Mouse (Mus musculus): ENCODE measurements around the gene Rilpl1. TPM values are rescaled to one million over a fixed set of nuclear protein-coding genes. Genes with fewer than 3 reads are reported as not detected.
A peak's percentile ranks its signal among the peaks of the same experiment; 100 is the strongest.

Rilpl1 gene
- total RNA-seq, 1 experiment: 10.1 TPM

DNA sequence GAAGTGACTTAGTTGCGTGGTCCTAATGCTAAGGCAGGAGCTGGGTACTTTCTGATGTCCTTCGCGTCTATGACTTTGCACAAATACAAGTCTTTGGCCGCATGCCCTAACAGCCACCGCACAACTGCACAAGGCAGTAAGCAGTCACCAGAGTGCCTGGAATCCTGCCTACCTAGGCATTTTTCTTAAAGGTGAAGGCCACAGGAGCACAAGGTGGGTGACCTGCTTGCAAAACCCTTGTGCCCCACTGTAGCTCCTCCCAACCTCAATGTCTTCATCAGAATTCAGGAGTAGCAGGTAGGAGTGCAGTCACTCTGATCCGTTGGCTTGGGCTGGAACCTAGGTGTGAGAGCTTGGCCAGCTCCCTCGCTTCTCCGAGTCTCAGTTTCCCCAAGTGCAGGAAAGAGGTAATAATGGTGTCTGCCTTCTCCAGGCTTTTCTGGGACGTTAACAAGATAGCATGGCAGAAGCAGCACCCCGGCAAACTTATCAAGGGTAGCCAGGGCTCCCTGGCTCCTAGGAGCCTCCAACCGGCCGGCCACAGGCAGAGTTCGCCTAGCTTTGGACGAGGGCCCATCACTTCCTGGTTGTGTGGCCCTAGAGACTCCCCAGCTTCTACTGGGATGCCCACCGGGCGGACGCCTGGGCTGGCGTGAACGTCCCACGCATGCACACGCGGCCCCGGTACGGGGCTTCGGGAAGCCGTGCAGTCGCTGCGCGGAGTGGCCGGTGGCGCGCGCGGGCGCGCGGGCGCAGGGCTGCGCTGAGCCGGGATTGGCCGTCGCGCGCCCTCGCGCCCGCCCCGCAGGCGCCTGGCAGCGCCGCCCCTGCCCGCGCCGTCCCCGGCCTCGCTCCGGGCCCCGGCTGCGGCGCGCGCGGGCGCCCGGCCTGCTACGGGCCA is 86.3 kb downstream of the Rilpl1 start:
- TF ChIP-seq MAFK (IDR thresholded peaks at IDR 0.05; ENCODE audit: insufficient read depth, low read depth, low read length) (peak; percentile 81), HCFC1 (IDR thresholded peaks at IDR 0.05; ENCODE audit: borderline replicate concordance, insufficient read depth, low read length) (no peak), CHD2 (IDR thresholded peaks at IDR 0.05; ENCODE audit: low read depth, low read length) (no peak)
- peak overlapping the region; percentile 63 to 91 for H3K4me3 ChIP-seq (ENCODE audit: insufficient read depth in 1 of 2, low read depth in 1 of 2, low read length in 2 of 2, poor library complexity in 1 of 2, severe bottlenecking in 1 of 2)
- H3K9ac ChIP-seq (ENCODE audit: insufficient read depth, low read depth, low read length, poor library complexity, severe bottlenecking): peak overlapping the region; percentile 96
- H3K27ac ChIP-seq (ENCODE audit: insufficient read depth, low read depth, low read length, poor library complexity, severe bottlenecking): peak overlapping the region; percentile 92
- no peaks in the 10 kb centered on the region for H3K9me3 ChIP-seq (ENCODE audit: control insufficient read depth, insufficient read depth, low read depth, low read length)
- in situ Hi-C loops (cut with MboI; ENCODE audit: low sequenced_read_pairs in 2 of 2, unreplicated experiment in 2 of 2): no loop called here
- peaks cover 6 to 10% of the 10 kb centered on the region in 2 experiments; a peak in 2 of 4 replicates for H3K4me1 ChIP-seq (ENCODE audit: control insufficient read depth in 2 of 2, insufficient read depth in 2 of 2, low read length in 2 of 2, poor library complexity in 1 of 2)
- no peak for DNase-seq (ENCODE audit: low read depth, low spot score)
- peaks cover 26% of the 10 kb centered on the region for H3K36me3 ChIP-seq (ENCODE audit: control insufficient read depth, insufficient read depth, low read length, poor library complexity, severe bottlenecking)

DNA sequence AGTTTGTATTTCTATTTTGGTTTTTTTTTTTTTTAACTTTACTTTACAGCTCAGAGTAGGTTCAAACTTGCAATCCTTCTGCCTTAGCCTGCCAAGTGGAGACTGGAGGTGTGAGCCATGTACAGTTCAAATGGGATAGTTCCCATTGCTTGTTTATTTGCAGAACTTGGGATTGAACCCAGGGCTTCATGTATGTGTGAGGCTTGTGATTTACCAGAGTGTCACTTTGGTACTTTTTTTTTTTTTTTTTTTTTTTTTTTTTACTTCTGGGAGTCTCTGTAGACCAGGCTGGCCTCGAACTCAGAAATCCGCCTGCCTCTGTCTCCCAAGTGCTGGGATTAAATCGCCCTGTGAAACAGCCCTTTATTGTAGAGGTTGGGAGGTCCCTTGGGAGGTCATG is 87.0 kb downstream of the Rilpl1 start:
- no peaks in the 10 kb centered on the region for H3K9me3 ChIP-seq (ENCODE audit: control insufficient read depth, insufficient read depth, low read depth, low read length)
- peak overlapping the region; percentile 63 to 91 for H3K4me3 ChIP-seq (ENCODE audit: insufficient read depth in 1 of 2, low read depth in 1 of 2, low read length in 2 of 2, poor library complexity in 1 of 2, severe bottlenecking in 1 of 2)
- in situ Hi-C loops (cut with MboI; ENCODE audit: low sequenced_read_pairs in 2 of 2, unreplicated experiment in 2 of 2): no loop called here
- peak overlapping the region; percentile 75; the same call in 1 of the 2 replicates for H3K9ac ChIP-seq (ENCODE audit: insufficient read depth, low read depth, low read length, poor library complexity, severe bottlenecking)
- peaks cover 20% of the 10 kb centered on the region for H3K36me3 ChIP-seq (ENCODE audit: control insufficient read depth, insufficient read depth, low read length, poor library complexity, severe bottlenecking)
- peak overlapping the region; percentile 42; the same call in 1 of the 2 replicates for H3K27ac ChIP-seq (ENCODE audit: insufficient read depth, low read depth, low read length, poor library complexity, severe bottlenecking)
- TF ChIP-seq ZNF384 (IDR thresholded peaks at IDR 0.05; ENCODE audit: low read depth, low read length): peak; percentile 75
- TF ChIP-seq HCFC1 (IDR thresholded peaks at IDR 0.05; ENCODE audit: borderline replicate concordance, insufficient read depth, low read length): no peak
- DNase-seq (ENCODE audit: low read depth, low spot score): no peak
- H3K4me1 ChIP-seq (ENCODE audit: control insufficient read depth in 2 of 2, insufficient read depth in 2 of 2, low read length in 2 of 2, poor library complexity in 1 of 2): peaks cover 6 to 10% of the 10 kb centered on the region in 2 experiments; a peak in 2 of 4 replicates

Other genes with a start within 250 kb of the Rilpl1 start
- gene Mphosph9, start 203.4 kb downstream of the Rilpl1 start, total RNA-seq (2012; rRNA removed): 15.8 and 18.0 TPM in 2 replicates
- gene 2810006K23Rik, start 203.3 kb downstream of the Rilpl1 start, total RNA-seq (2012; rRNA removed): 4.3 and 7.3 TPM in 2 replicates
- gene Cdk2ap1, start 168.3 kb downstream of the Rilpl1 start, total RNA-seq (2012; rRNA removed): 146 and 156 TPM in 2 replicates
- gene Sbno1, start 105.4 kb downstream of the Rilpl1 start, total RNA-seq (2012; rRNA removed): 86.4 and 95.2 TPM in 2 replicates
- gene Kmt5a, start 91.5 kb downstream of the Rilpl1 start, total RNA-seq (2012; rRNA removed): 62.6 and 69.8 TPM in 2 replicates
- gene Rilpl2, start 53.0 kb downstream of the Rilpl1 start, total RNA-seq (2012; rRNA removed): 7.3 and 8.9 TPM in 2 replicates
- gene Snrnp35, start 48.3 kb downstream of the Rilpl1 start, total RNA-seq (2012; rRNA removed): 7.5 and 10.6 TPM in 2 replicates
- 212 and 224 TPM in 2 replicates for gene Tmed2, start 9.3 kb upstream of the Rilpl1 start, total RNA-seq (2012; rRNA removed)
- gene Ddx55, start 21.5 kb upstream of the Rilpl1 start, total RNA-seq (2012; rRNA removed): 22.8 and 30.7 TPM in 2 replicates
- gene Eif2b1, start 47.7 kb upstream of the Rilpl1 start, total RNA-seq (2012; rRNA removed): 51.5 and 60.4 TPM in 2 replicates
- gene Gtf2h3, start 47.7 kb upstream of the Rilpl1 start, total RNA-seq (2012; rRNA removed): 71.5 and 74.1 TPM in 2 replicates
- 24.5 and 29.7 TPM in 2 replicates for gene Atp6v0a2, start 97.2 kb upstream of the Rilpl1 start, total RNA-seq (2012; rRNA removed)
- gene Dnah10, start 193.7 kb upstream of the Rilpl1 start, total RNA-seq (2012; rRNA removed): 1.7 and 2.3 TPM in 2 replicates